Mouse (Mus musculus) right cerebral cortex, postnatal 10 days (tissue): ENCODE measurements around the gene Egfem1.

Experiments used
- DNase-seq, 2 experiments: peaks; one replicate each; pipeline ENCODE4 v3.0.0; 2021; ENCODE audit warnings: low spot score in 2 of 2

Egfem1 gene

GRCm38 (mm10) chr3:29081952-29082295, at the start of gene Egfem1:
Egfem1 (plus strand) TSS chr3:29082023.
- DNase-seq, result peak; percentile 49

- no peak for DNase-seq
Measured at GRCm38 (mm10) chr3:29033107-29033506, 48.7 kb upstream of the Egfem1 start.

GRCm38 (mm10) chr3:29036146-29036545, 45.7 kb upstream of the Egfem1 start:
- peak; percentile 60 to 70 for DNase-seq

- no peak for DNase-seq
Measured at GRCm38 (mm10) chr3:29036620-29037019, 45.2 kb upstream of the Egfem1 start.

- no peak for DNase-seq
Measured at GRCm38 (mm10) chr3:29040064-29040463, 41.8 kb upstream of the Egfem1 start.

- DNase-seq, result no peak
Measured at GRCm38 (mm10) chr3:29046281-29046680, 35.5 kb upstream of the Egfem1 start.

- DNase-seq, result peak in 1 of 2 experiments; percentile 26
Measured at GRCm38 (mm10) chr3:29047273-29047932, 34.4 kb upstream of the Egfem1 start.

- DNase-seq, result no peak
Measured at GRCm38 (mm10) chr3:29063156-29063555, 18.7 kb upstream of the Egfem1 start.

- DNase-seq, result no peak
Measured at GRCm38 (mm10) chr3:29068428-29069098, 13.3 kb upstream of the Egfem1 start.

- no peak for DNase-seq
Measured at GRCm38 (mm10) chr3:29071315-29071714, 10.5 kb upstream of the Egfem1 start.

GRCm38 (mm10) chr3:29081517-29081916, 306 bp upstream of the Egfem1 start:
- DNase-seq, result peak; percentile 33 to 43

- DNase-seq, result peak; percentile 59 to 70
Measured at GRCm38 (mm10) chr3:29082296-29082995, 623 bp downstream of the Egfem1 start.

- no peak for DNase-seq
Measured at GRCm38 (mm10) chr3:29082996-29083350, 1.1 kb downstream of the Egfem1 start.

- no peak for DNase-seq
Measured at GRCm38 (mm10) chr3:29098467-29098866, 16.6 kb downstream of the Egfem1 start.

GRCm38 (mm10) chr3:29106016-29106723, 24.3 kb downstream of the Egfem1 start:
- no peak for DNase-seq

- DNase-seq, result no peak
Measured at GRCm38 (mm10) chr3:29107134-29107533, 25.3 kb downstream of the Egfem1 start.

GRCm38 (mm10) chr3:29110321-29110720, 28.5 kb downstream of the Egfem1 start:
- DNase-seq, result no peak

GRCm38 (mm10) chr3:29114517-29114916, 32.7 kb downstream of the Egfem1 start:
- DNase-seq, result no peak

GRCm38 (mm10) chr3:29117379-29117778, 35.6 kb downstream of the Egfem1 start:
- no peak for DNase-seq

GRCm38 (mm10) chr3:29122556-29122955, 40.7 kb downstream of the Egfem1 start:
- DNase-seq, result no peak

GRCm38 (mm10) chr3:29132054-29132931, 50.5 kb downstream of the Egfem1 start:
- DNase-seq, result no peak
